Comparison of ENCODE assay signal across 12 mouse cellular contexts in genomic region chr8:92115479-92116267, GRCm38 (mm10).
DNase-seq lines count a peak whose midpoint lies in the region; ATAC-seq and TF ChIP-seq lines count a peak whose summit lies in the region.
"Had no signal": no experiment of that assay in that cellular context is flagged by ENCODE, and none has a peak within 500 bp of the region (broad histone marks: within the 10 kb centered on the region; RNA-seq: fewer than 3 reads in every experiment).

No protein-coding gene starts in this region.

- no peak for TF ChIP-seq CTCF in cerebellum, adult 2 months (IDR thresholded peaks at IDR 0.05; ENCODE audit: borderline replicate concordance, insufficient read depth, low read depth, low read length)

- no peaks in the 10 kb centered on the region for H3K36me3 ChIP-seq in limb, embryonic 10.5 days
- H3K36me3 ChIP-seq: neural tube, embryonic 12.5 days had no signal

- no peaks in the 10 kb centered on the region; the same call in 1 of the 2 replicates for H3K27me3 ChIP-seq in cerebellum, adult 2 months (ENCODE audit: control insufficient read depth, insufficient read depth, low read length)
- peaks cover 59% of the 10 kb centered on the region for H3K27me3 ChIP-seq in limb, embryonic 10.5 days (ENCODE audit: low read depth, poor library complexity, severe bottlenecking)
- H3K27me3 ChIP-seq: neural tube, embryonic 12.5 days had no signal

- peak; percentile 42 to 43 for DNase-seq in cerebellum, postnatal 10 days
- DNase-seq in cerebellum, adult 2 months = no peak
- peak; percentile 23 for DNase-seq in left cerebral cortex, postnatal 4 days
- DNase-seq in left cerebral cortex, adult 8-10 months (ENCODE audit: low spot score in 2 of 2) = no peak
- DNase-seq in Muller cell, postnatal 12 days (ENCODE audit: inconsistent ontology term) = peak; percentile 35
- peak; percentile 53 for DNase-seq in limb, embryonic 10.5 days (ENCODE audit: low spot score)
- no peak for DNase-seq in left cerebral cortex, postnatal 25 days (ENCODE audit: low spot score in 2 of 2)
- DNase-seq: cerebellum, postnatal 36 days; heart, postnatal 36 days; kidney, adult 8-10 months had no signal

- WGBS in cerebellum, adult 2 months = 78% methylated on average over 15 of the region's 15 CpGs
- 83% methylated on average over 15 of the region's 15 CpGs for WGBS in limb, embryonic 10.5 days

- H3K9me3 ChIP-seq in limb, embryonic 10.5 days (replicated peaks) = no peaks in the 10 kb centered on the region
- H3K9me3 ChIP-seq: neural tube, embryonic 12.5 days had no signal

- no peak overlapping the region for H3K27ac ChIP-seq in cerebellum, adult 2 months (ENCODE audit: insufficient read depth, low read length)
- 0 out of 2 replicates have a peak overlapping the region, but pooled peaks have one; percentile 33 for H3K27ac ChIP-seq in limb, embryonic 10.5 days
- H3K27ac ChIP-seq: neural tube, embryonic 12.5 days had no signal

- intact Hi-C loops in left cerebral cortex, postnatal 4 days (cut with DNase I) = no loop called here
- intact Hi-C loops in left cerebral cortex, postnatal 25 days (cut with DNase I) = no loop called here

- no peak for ATAC-seq in megakaryocyte, adult 5-6 weeks (ENCODE audit: poor library complexity, severe bottlenecking)

- H3K4me3 ChIP-seq in cerebellum, adult 2 months (replicated peaks; ENCODE audit: insufficient read depth, low read depth, low read length) = no peak overlapping the region
- H3K4me3 ChIP-seq in limb, embryonic 10.5 days = no peak overlapping the region
- H3K4me3 ChIP-seq: neural tube, embryonic 12.5 days had no signal

- no peak for TF ChIP-seq POLR2A in cerebellum, adult 2 months (IDR thresholded peaks at IDR 0.05; ENCODE audit: borderline replicate concordance, insufficient read depth, low read length)

- H3K4me1 ChIP-seq in cerebellum, adult 2 months (ENCODE audit: control insufficient read depth, insufficient read depth, low read length) = no peaks in the 10 kb centered on the region
- H3K4me1 ChIP-seq in limb, embryonic 10.5 days = peaks cover 25% of the 10 kb centered on the region

Comparison
In these comparisons a context has a peak if more than half of its experiments do, and no peak if none do; other contexts are left out.
1. DNase-seq: peak in cerebellum, postnatal 10 days (2 of 2), left cerebral cortex, postnatal 4 days (single experiment), Muller cell, postnatal 12 days (single experiment) and limb, embryonic 10.5 days (single experiment); none in cerebellum, adult 2 months (0 of 2), left cerebral cortex, adult 8-10 months (0 of 2) and left cerebral cortex, postnatal 25 days (0 of 2).